Mouse (Mus musculus) hindbrain, embryonic 10.5 days (tissue): Measurements from ENCODE around the gene Avpi1. TPM values are rescaled to one million over a fixed set of nuclear protein-coding genes. Genes with fewer than 3 reads are reported as not detected.

Experiments used
- DNase-seq: peaks from one replicate; pipeline ENCODE4 v3.0.0-alpha.2; 2017; ENCODE audit warnings: low spot score
- H3K27ac ChIP-seq: fragments of 300-500 bp; sonication (generic); 2 replicates; pipeline ENCODE4 v1.5.1; 2016; ENCODE audit warnings: mild to moderate bottlenecking, moderate library complexity
- H3K27me3 ChIP-seq: fragments of 300-500 bp; sonication (generic); 2 replicates; pipeline ENCODE4 v1.6.1; 2016; ENCODE audit warnings: mild to moderate bottlenecking; ENCODE audit not compliant: poor library complexity, insufficient read depth, severe bottlenecking
- H3K36me3 ChIP-seq: fragments of 300-500 bp; sonication (generic); 2 replicates; pipeline ENCODE4 v1.6.1; 2016; ENCODE audit warnings: mild to moderate bottlenecking, moderate library complexity
- H3K4me1 ChIP-seq: fragments of 300-500 bp; sonication (generic); replicated peaks from 2 replicates; pipeline ENCODE4 v1.6.1; 2016; ENCODE audit warnings: mild to moderate bottlenecking
- H3K4me3 ChIP-seq: fragments of 300-500 bp; sonication (generic); 2 replicates; pipeline ENCODE4 v1.5.1; 2016; ENCODE audit warnings: mild to moderate bottlenecking, moderate library complexity
- H3K9me3 ChIP-seq: fragments of 300-500 bp; sonication (generic); 2 replicates; pipeline ENCODE4 v1.6.1; 2016; ENCODE audit warnings: mild to moderate bottlenecking, moderate library complexity
- WGBS: fragments of 180-500 bp; shearing (Covaris S2); methylation state at CpG from one replicate; pipeline ENCODE4 v1.1.7; 2016; 5-methylcytosine and 5-hydroxymethylcytosine counted together
- polyA plus RNA-seq: library from polyadenylated mRNA; unstranded; fragments of >200 nt; fragmentation: Nextera tagmentation; extraction: Ambion mirVana; gene quantifications from 2 replicates; pipeline ENCODE4 v1.2.1, GENCODE M21; 2016

The Avpi1 gene
- polyA plus RNA-seq, 1 experiment from 2014 or later = 17.5 TPM

GRCm38 (mm10) chr19:42139724-42140517 lies 11.1 kb upstream of the Avpi1 start:
- Histone ChIP-seq H3K36me3 (no peaks in the 10 kb centered on the region), H3K9me3 (no peaks in the 10 kb centered on the region), H3K27me3 (peaks cover 2% of the 10 kb centered on the region; the same call in 1 of the 2 replicates), H3K27ac (no peak overlapping the region), H3K4me1 (peaks cover 8% of the 10 kb centered on the region), H3K4me3 (no peak overlapping the region)
- DNase-seq = no peak
- 84% methylated on average over 5 of the region's 5 CpGs for WGBS

GRCm38 (mm10) chr19:42138517-42139285 lies 9.8 kb upstream of the Avpi1 start:
- H3K4me3 ChIP-seq = no peak overlapping the region
- no peak for DNase-seq
- no peaks in the 10 kb centered on the region for H3K27me3 ChIP-seq
- no peaks in the 10 kb centered on the region for H3K36me3 ChIP-seq
- H3K4me1 ChIP-seq = peaks cover 8% of the 10 kb centered on the region
- 89% methylated on average over 15 of the region's 15 CpGs for WGBS
- no peaks in the 10 kb centered on the region for H3K9me3 ChIP-seq
- H3K27ac ChIP-seq = no peak overlapping the region

GRCm38 (mm10) chr19:42137167-42137672 lies 8.4 kb upstream of the Avpi1 start:
- Histone ChIP-seq H3K27ac (no peak overlapping the region), H3K36me3 (no peaks in the 10 kb centered on the region), H3K27me3 (no peaks in the 10 kb centered on the region), H3K4me3 (no peak overlapping the region), H3K4me1 (peaks cover 8% of the 10 kb centered on the region), H3K9me3 (no peaks in the 10 kb centered on the region)
- 92% methylated on average over 4 of the region's 4 CpGs for WGBS
- DNase-seq = no peak

- H3K27me3 ChIP-seq = no peaks in the 10 kb centered on the region
- 28% methylated on average over 5 of the region's 5 CpGs for WGBS
- peaks cover 8% of the 10 kb centered on the region for H3K4me1 ChIP-seq
- no peaks in the 10 kb centered on the region for H3K9me3 ChIP-seq
- H3K36me3 ChIP-seq = no peaks in the 10 kb centered on the region
- H3K27ac ChIP-seq = no peak overlapping the region
- no peak for DNase-seq
- H3K4me3 ChIP-seq = no peak overlapping the region
Measured at GRCm38 (mm10) chr19:42136126-42136525, 7.3 kb upstream of the Avpi1 start.

GRCm38 (mm10) chr19:42135070-42135469 lies 6.2 kb upstream of the Avpi1 start:
- no peak for DNase-seq
- Histone ChIP-seq H3K27me3 (0 out of 2 replicates have a peak, but pooled peaks cover 5% of the 10 kb centered on the region), H3K27ac (no peak overlapping the region), H3K36me3 (no peaks in the 10 kb centered on the region), H3K4me3 (no peak overlapping the region), H3K4me1 (peaks cover 11% of the 10 kb centered on the region), H3K9me3 (no peaks in the 10 kb centered on the region)

GRCm38 (mm10) chr19:42131101-42131500 lies 2.2 kb upstream of the Avpi1 start:
- Histone ChIP-seq H3K9me3 (no peaks in the 10 kb centered on the region), H3K36me3 (no peaks in the 10 kb centered on the region), H3K27me3 (peaks cover 17% of the 10 kb centered on the region; the same call in 1 of the 2 replicates), H3K4me3 (no peak overlapping the region), H3K4me1 (peaks cover 30% of the 10 kb centered on the region), H3K27ac (no peak overlapping the region)
- WGBS = 70% methylated on average over 5 of the region's 5 CpGs
- DNase-seq = no peak

- H3K36me3 ChIP-seq = no peaks in the 10 kb centered on the region
- no peak overlapping the region for H3K4me3 ChIP-seq
- peaks cover 17% of the 10 kb centered on the region; the same call in 1 of the 2 replicates for H3K27me3 ChIP-seq
- no peaks in the 10 kb centered on the region for H3K9me3 ChIP-seq
- H3K27ac ChIP-seq = 0 out of 2 replicates have a peak overlapping the region, but pooled peaks have one; percentile 87
- 71% methylated on average over 3 of the region's 3 CpGs for WGBS
- peaks cover 25% of the 10 kb centered on the region for H3K4me1 ChIP-seq
- no peak for DNase-seq
Measured at GRCm38 (mm10) chr19:42130294-42130606, 1.4 kb upstream of the Avpi1 start.

- Histone ChIP-seq H3K9me3 (no peaks in the 10 kb centered on the region), H3K4me3 (peak overlapping the region; percentile 76), H3K4me1 (peaks cover 26% of the 10 kb centered on the region), H3K27ac (peak overlapping the region; percentile 87), H3K36me3 (peaks cover 5% of the 10 kb centered on the region), H3K27me3 (peaks cover 17% of the 10 kb centered on the region; the same call in 1 of the 2 replicates)
- WGBS = 26% methylated on average over 14 of the region's 14 CpGs
- no peak for DNase-seq
Measured at GRCm38 (mm10) chr19:42129509-42130293, 842 bp upstream of the Avpi1 start.

GRCm38 (mm10) chr19:42128052-42128740 lies 663 bp downstream of the Avpi1 start:
- H3K27ac ChIP-seq = peak overlapping the region; percentile 87
- peaks cover 20% of the 10 kb centered on the region for H3K36me3 ChIP-seq
- peak overlapping the region; percentile 76 for H3K4me3 ChIP-seq
- H3K4me1 ChIP-seq = peaks cover 29% of the 10 kb centered on the region
- no peak for DNase-seq
- peaks cover 17% of the 10 kb centered on the region; the same call in 1 of the 2 replicates for H3K27me3 ChIP-seq
- 6% methylated on average over 23 of the region's 23 CpGs for WGBS
- H3K9me3 ChIP-seq = no peaks in the 10 kb centered on the region

- DNase-seq = no peak
- WGBS = 90% methylated on average over 5 of the region's 5 CpGs
Measured at GRCm38 (mm10) chr19:42127024-42127423, 1.8 kb downstream of the Avpi1 start.

GRCm38 (mm10) chr19:42126219-42126605 lies 2.6 kb downstream of the Avpi1 start:
- no peak overlapping the region for H3K4me3 ChIP-seq
- 86% methylated on average over 6 of the region's 6 CpGs for WGBS
- peaks cover 40% of the 10 kb centered on the region for H3K36me3 ChIP-seq

More at GRCm38 (mm10) chr19:42127024-42127423, 1.8 kb downstream of the Avpi1 start:
- H3K36me3 ChIP-seq = peaks cover 32% of the 10 kb centered on the region
- peaks cover 29% of the 10 kb centered on the region for H3K4me1 ChIP-seq
- no peak overlapping the region for H3K27ac ChIP-seq
- no peaks in the 10 kb centered on the region for H3K9me3 ChIP-seq
- peaks cover 17% of the 10 kb centered on the region; the same call in 1 of the 2 replicates for H3K27me3 ChIP-seq
- H3K4me3 ChIP-seq = no peak overlapping the region

More at GRCm38 (mm10) chr19:42126219-42126605, 2.6 kb downstream of the Avpi1 start:
- peaks cover 29% of the 10 kb centered on the region for H3K4me1 ChIP-seq
- peaks cover 17% of the 10 kb centered on the region; the same call in 1 of the 2 replicates for H3K27me3 ChIP-seq
- H3K9me3 ChIP-seq = no peaks in the 10 kb centered on the region
- DNase-seq = no peak
- no peak overlapping the region for H3K27ac ChIP-seq
